16 mouse cellular contexts compared by ENCODE assay signal in the genomic region with DNA sequence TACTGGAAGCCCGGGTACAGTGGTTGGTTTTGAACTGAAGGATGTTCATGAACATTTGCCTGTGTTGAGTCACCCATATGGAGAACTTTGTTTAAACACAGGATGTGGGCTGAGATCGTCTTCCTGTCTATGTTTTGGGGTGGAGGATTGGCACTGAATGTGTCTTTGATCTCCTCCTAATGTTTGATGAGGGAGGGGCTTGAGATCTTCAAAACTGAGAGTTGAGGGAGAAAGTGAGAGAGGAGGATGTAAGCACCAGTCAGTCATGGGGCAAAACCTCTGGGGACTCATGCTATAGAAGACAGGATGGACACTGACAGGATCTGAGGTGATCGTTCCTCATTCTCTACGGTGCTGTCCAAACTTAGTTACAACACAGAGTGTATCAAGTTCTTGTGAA. TPM values are rescaled to one million over a fixed set of nuclear protein-coding genes. Genes with fewer than 3 reads are reported as not detected.
DNase-seq lines count a peak whose midpoint lies in the region; ATAC-seq lines count a peak whose summit lies in the region.
"Had no signal": no experiment of that assay in that cellular context is flagged by ENCODE, and none has a peak within 500 bp of the region (broad histone marks: within the 10 kb centered on the region; RNA-seq: fewer than 3 reads in every experiment).

No protein-coding gene starts in this region.

- DNase-seq in 416B (ENCODE audit: low read depth), result peak; percentile 72
- DNase-seq in B cell, adult 2 months, result peak; percentile 55 to 60
- DNase-seq in skeletal muscle tissue, adult 2 months (ENCODE audit: low read depth, low spot score), result peak; percentile 2
- no peak for DNase-seq in kidney, postnatal 14 days
- DNase-seq in kidney, postnatal 36 days, result no peak
- DNase-seq in cerebellum, postnatal 10 days, result no peak
- DNase-seq: adrenal gland, postnatal 36 days; gastrocnemius, postnatal 10 days; kidney, adult 8-10 months; lung, postnatal 10 days; midbrain, embryonic 14.5 days had no signal

- peak; percentile 82 for ATAC-seq in granulocyte monocyte progenitor cell, adult 5-6 weeks (replicated peaks; ENCODE audit: poor library complexity, severe bottlenecking)
- ATAC-seq in frontal cortex, adult (ENCODE audit: low TSS enrichment), result no peak
- ATAC-seq: forebrain, embryonic 16.5 days had no signal

RNA-seq across cellular contexts. Expression of a gene that starts 32.6 kb away (rescaled TPM):
- total RNA-seq in granulocyte monocyte progenitor cell, adult 5-6 weeks (2014; fragmentation: Nextera tagmentation), result 22.1 and 26.3 TPM in 2 replicates
- 18.8 and 26.5 TPM in 2 replicates for total RNA-seq in granulocyte monocyte progenitor cell, adult 5-6 weeks (2017)

RNA-seq across cellular contexts. Expression of a gene that starts 43.6 kb away (rescaled TPM):
- not detected in 2 replicates for total RNA-seq in granulocyte monocyte progenitor cell, adult 5-6 weeks (2014; fragmentation: Nextera tagmentation)
- not detected in 2 replicates for total RNA-seq in granulocyte monocyte progenitor cell, adult 5-6 weeks (2017)
- total RNA-seq: adrenal gland, postnatal 36 days; G1E; gastrocnemius, postnatal 10 days; layer of hippocampus, adult 2 months had no signal

Comparison
In these comparisons a context has a peak if more than half of its experiments do, and no peak if none do; other contexts are left out.
1. DNase-seq: peak in 416B (single experiment), B cell, adult 2 months (2 of 2) and skeletal muscle tissue, adult 2 months (single experiment); none in kidney, postnatal 14 days (single experiment), kidney, postnatal 36 days (0 of 2) and cerebellum, postnatal 10 days (0 of 2).